Mouse (Mus musculus) G1E (cell line): ENCODE data around the gene Tyr.

ENCODE experiments used
- CTCF ChIP-seq: IDR thresholded peaks from 2 replicates; pipeline ENCODE4 v1.5.1; 2012; ENCODE audit warnings: low read depth, low read length, inconsistent platforms, mixed read lengths
- POLR2AphosphoS5 ChIP-seq: IDR thresholded peaks from 2 replicates; pipeline ENCODE4 v1.6.1; 2012; ENCODE audit warnings: low read depth, low read length, inconsistent platforms; ENCODE audit not compliant: insufficient replicate concordance

- TF ChIP-seq CTCF, result no peak
- no peak for TF ChIP-seq POLR2AphosphoS5
Measured at GRCm38 (mm10) chr7:87539031-87539430, 45.7 kb upstream of the Tyr start.
